Mouse (Mus musculus): ENCODE data around the gene Olfr308. TPM values are rescaled to one million over a fixed set of nuclear protein-coding genes. Genes with fewer than 3 reads are reported as not detected.
"Not testable (repeated sequence)": the region's sequence is repeated elsewhere in the genome, so short reads cannot be mapped to it uniquely, and the experiment has no call there.

Gene Olfr308
- total RNA-seq (2014; fragmentation: Nextera tagmentation) (not detected in 2 replicates), total RNA-seq (2017) (0.11 TPM in 1 of 2 replicates, not detected in the other), polyA plus RNA-seq (2012) (not detected in 2 replicates)

DNA sequence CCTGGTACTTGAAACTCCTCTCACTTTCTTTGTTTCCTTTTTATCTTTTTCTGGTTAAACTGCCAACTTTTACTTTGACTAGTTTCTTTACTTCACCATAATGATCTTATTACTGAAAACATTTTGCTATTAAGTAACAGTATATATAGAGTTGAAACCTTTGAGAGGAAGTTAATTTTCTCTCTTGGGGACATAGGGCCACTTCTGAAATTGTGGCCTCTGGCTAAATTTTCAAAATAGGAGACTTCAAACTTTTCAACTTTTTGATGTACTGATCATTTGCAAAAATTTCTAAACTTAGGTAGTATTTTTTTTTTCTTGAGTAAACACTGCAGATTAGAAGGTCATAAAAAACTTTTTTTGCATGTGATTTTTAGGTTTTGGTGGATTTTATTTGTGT is at the start of gene Olfr308:
Gene Olfr308, minus strand, starts transcription at position 101 of the 400 bp plus-strand sequence.
- H3K36me3 ChIP-seq (replicated peaks), result no peaks in the 10 kb centered on the region
- no peaks in the 10 kb centered on the region for H3K4me1 ChIP-seq (ENCODE audit: insufficient read depth, low read depth, low read length)
- no peak for TF ChIP-seq GATA2 (IDR thresholded peaks at IDR 0.05; ENCODE audit: borderline replicate concordance, low read depth, low read length)
- TF ChIP-seq POLR2AphosphoS5 (IDR thresholded peaks at IDR 0.05; ENCODE audit: insufficient replicate concordance, low read depth, low read length), result no peak
- no peak for TF ChIP-seq CTCF (IDR thresholded peaks at IDR 0.05; ENCODE audit: low read depth, low read length)
- no peak for TF ChIP-seq GATA1 (IDR thresholded peaks at IDR 0.05; ENCODE audit: borderline replicate concordance, low read length)
- TF ChIP-seq TAL1 (conservative IDR thresholded peaks at IDR 0.05; ENCODE audit: low read depth, low read length), result no peak
- ATAC-seq (ENCODE audit: extremely low read depth, insufficient number of reproducible peaks, low FRiP score, poor library complexity, severe bottlenecking), result no peak
- H3K27me3 ChIP-seq (ENCODE audit: insufficient read depth, low read length), result no peaks in the 10 kb centered on the region
- H3K9me3 ChIP-seq (replicated peaks), result no peaks in the 10 kb centered on the region
- no peak within 1 kb of the TSS for H3K4me3 ChIP-seq (ENCODE audit: low read depth, low read length)
- DNase-seq (ENCODE audit: low spot score), result no peak

DNA sequence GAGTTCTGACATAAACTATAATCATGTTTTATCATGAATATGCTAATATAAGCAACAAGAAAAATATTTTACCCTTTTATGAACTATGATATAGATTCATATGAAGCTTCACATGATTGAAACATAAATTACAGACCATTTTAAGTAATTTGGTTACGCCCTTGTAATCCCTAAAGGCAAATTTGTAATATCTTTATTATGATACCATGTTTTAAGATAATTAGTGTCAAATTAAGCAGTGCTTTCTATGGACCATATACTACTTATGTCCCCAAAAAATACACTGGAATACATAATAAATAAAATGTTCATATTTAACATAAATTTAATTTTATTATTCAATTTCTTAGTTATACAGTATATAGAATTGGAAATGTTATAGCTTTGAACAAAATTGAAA is 41.4 kb upstream of the Olfr308 start, which contains the start of gene Olfr305:
Gene Olfr305, minus strand, starts transcription at position 101 of the 400 bp plus-strand sequence.
- no peak within 1 kb of the TSS for H3K4me3 ChIP-seq (ENCODE audit: low read depth, low read length)
- no peak for TF ChIP-seq GATA2 (IDR thresholded peaks at IDR 0.05; ENCODE audit: borderline replicate concordance, low read depth, low read length)
- TF ChIP-seq GATA1 (IDR thresholded peaks at IDR 0.05; ENCODE audit: borderline replicate concordance, low read length), result no peak
- no peak for TF ChIP-seq POLR2AphosphoS5 (IDR thresholded peaks at IDR 0.05; ENCODE audit: insufficient replicate concordance, low read depth, low read length)
- TF ChIP-seq CTCF (IDR thresholded peaks at IDR 0.05; ENCODE audit: low read depth, low read length), result no peak
- no peak for TF ChIP-seq TAL1 (conservative IDR thresholded peaks at IDR 0.05; ENCODE audit: low read depth, low read length)
- no peaks in the 10 kb centered on the region for H3K27me3 ChIP-seq (ENCODE audit: insufficient read depth, low read length)
- 0 out of 2 replicates have a peak, but pooled peaks cover 2% of the 10 kb centered on the region for H3K9me3 ChIP-seq (replicated peaks)
- DNase-seq (ENCODE audit: low spot score) (no peak), ATAC-seq (ENCODE audit: extremely low read depth, insufficient number of reproducible peaks, low FRiP score, poor library complexity, severe bottlenecking) (no peak)
- no peaks in the 10 kb centered on the region for H3K4me1 ChIP-seq (ENCODE audit: insufficient read depth, low read depth, low read length)
- H3K36me3 ChIP-seq (replicated peaks), result no peaks in the 10 kb centered on the region

DNA sequence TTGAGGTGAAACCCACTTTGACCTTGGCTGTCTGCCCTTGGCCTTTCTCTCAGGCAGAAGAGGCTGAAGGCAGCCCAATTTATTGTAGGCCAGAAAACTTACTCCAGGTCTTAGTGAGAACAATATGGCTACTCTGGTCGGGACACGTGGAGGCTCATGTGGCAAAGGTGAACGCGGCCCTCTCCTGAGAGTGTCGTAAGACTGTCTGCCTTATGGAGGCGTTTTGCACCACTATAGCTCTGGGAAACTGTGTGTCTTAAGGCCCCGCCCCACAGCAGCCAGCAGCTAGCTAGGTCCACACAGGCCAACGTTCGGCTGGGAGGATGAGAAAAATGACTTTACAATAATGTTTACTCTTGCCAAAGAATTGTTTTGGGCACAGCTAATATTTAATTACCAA is 20.9 kb upstream of the Olfr308 start:
- not testable (repeated sequence) for H3K27me3 ChIP-seq (ENCODE audit: insufficient read depth, low read length); H3K4me1 ChIP-seq (ENCODE audit: insufficient read depth, low read depth, low read length); H3K4me3 ChIP-seq (ENCODE audit: low read depth, low read length); DNase-seq (ENCODE audit: low spot score); ATAC-seq (ENCODE audit: extremely low read depth, insufficient number of reproducible peaks, low FRiP score, poor library complexity, severe bottlenecking); H3K9me3 ChIP-seq (replicated peaks); H3K36me3 ChIP-seq (replicated peaks)

DNA sequence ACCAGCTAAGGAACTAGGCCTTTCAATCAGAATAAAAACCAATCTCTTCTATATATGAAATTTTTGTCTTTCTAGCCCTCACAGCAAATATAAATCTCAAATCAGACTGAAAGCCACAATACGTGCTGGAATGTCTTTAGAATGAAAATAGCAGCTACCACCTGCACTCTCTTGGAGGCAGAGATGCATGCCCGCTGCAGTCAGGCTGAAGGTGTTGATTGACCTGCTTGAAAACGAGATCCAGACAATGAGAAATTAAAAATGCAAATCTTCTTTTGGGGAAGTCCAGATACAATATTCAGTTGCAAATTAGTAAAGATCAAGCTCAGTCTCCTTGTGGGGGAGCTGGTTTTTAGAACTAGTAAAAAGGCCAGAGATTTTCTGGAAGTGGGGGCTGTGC is 18.8 kb upstream of the Olfr308 start:
- TF ChIP-seq TAL1 (conservative IDR thresholded peaks at IDR 0.05; ENCODE audit: low read depth, low read length), result no peak
- Histone ChIP-seq H3K36me3 (replicated peaks) (no peaks in the 10 kb centered on the region), H3K27me3 (ENCODE audit: insufficient read depth, low read length) (no peaks in the 10 kb centered on the region), H3K4me1 (ENCODE audit: insufficient read depth, low read depth, low read length) (no peaks in the 10 kb centered on the region), H3K4me3 (ENCODE audit: low read depth, low read length) (no peak overlapping the region), H3K9me3 (replicated peaks) (peaks cover 3% of the 10 kb centered on the region)
- DNase-seq (ENCODE audit: low spot score) (no peak), ATAC-seq (ENCODE audit: extremely low read depth, insufficient number of reproducible peaks, low FRiP score, poor library complexity, severe bottlenecking) (no peak)

DNA sequence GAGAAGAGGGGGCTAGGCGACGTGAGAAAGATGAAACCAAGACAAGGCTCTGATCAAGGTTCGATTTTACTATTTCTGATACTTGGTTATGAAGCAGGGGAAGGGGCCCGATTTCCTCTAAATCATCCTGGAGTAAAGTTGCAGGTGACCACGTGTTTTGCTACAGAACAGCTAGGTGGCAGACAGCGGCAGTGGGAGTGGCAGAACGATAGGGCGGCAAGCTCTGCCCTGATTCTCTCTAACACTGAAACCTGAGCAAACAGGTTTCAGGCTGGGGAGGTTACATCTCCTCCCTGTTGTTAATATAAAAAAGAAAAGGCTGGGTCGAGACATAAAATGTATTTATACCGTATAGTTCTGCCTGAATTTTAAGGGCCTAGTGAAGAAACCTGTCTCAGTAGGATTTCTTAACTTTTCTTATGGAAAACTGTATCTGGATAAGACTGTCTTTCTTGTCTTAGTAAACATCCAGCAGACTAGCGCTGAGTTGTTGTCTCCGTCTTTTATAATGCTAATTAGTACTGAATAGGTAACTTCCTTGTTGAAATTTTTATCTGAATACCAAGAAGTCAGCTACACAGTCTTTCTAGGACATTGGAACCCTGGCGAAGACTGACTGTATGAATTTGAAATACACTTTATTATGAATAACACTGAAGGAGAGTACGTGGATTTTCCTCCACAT is 17.6 kb upstream of the Olfr308 start:
- Histone ChIP-seq H3K4me3 (ENCODE audit: low read depth, low read length) (no peak overlapping the region), H3K9me3 (replicated peaks) (peaks cover 3% of the 10 kb centered on the region; the same call in 1 of the 2 replicates), H3K4me1 (ENCODE audit: insufficient read depth, low read depth, low read length) (no peaks in the 10 kb centered on the region), H3K27me3 (ENCODE audit: insufficient read depth, low read length) (no peaks in the 10 kb centered on the region), H3K36me3 (replicated peaks) (no peaks in the 10 kb centered on the region)
- TF ChIP-seq TAL1 (conservative IDR thresholded peaks at IDR 0.05; ENCODE audit: low read depth, low read length), result no peak
- TF ChIP-seq CTCF (IDR thresholded peaks at IDR 0.05; ENCODE audit: low read depth, low read length), result no peak
- no peak for TF ChIP-seq GATA2 (IDR thresholded peaks at IDR 0.05; ENCODE audit: borderline replicate concordance, low read depth, low read length)
- TF ChIP-seq POLR2AphosphoS5 (IDR thresholded peaks at IDR 0.05; ENCODE audit: insufficient replicate concordance, low read depth, low read length), result no peak
- no peak for TF ChIP-seq GATA1 (IDR thresholded peaks at IDR 0.05; ENCODE audit: borderline replicate concordance, low read length)
- ATAC-seq (ENCODE audit: extremely low read depth, insufficient number of reproducible peaks, low FRiP score, poor library complexity, severe bottlenecking), result no peak
- DNase-seq (ENCODE audit: low spot score), result no peak

DNA sequence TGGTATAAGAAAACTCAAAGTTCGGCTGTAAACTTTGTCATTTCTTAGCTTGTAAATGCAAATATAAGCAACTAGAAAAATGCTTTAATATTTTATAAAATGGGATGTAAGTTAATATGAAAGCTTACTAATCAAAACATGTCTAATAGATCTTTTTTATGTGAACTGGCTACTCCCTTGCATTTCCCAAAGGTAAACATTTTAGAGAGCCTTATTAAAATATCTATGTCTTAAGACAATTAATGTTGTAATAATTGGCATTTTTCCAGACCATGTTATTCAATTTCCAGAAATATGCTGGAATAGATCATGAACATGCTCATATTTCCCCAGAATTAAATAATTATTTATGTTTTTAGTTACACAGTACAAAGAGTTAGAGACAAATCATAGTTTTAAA is 12.1 kb upstream of the Olfr308 start, which contains the start of gene Olfr307:
Gene Olfr307, minus strand, starts transcription at position 101 of the 400 bp plus-strand sequence.
- no peaks in the 10 kb centered on the region for H3K27me3 ChIP-seq (ENCODE audit: insufficient read depth, low read length)
- TF ChIP-seq CTCF (IDR thresholded peaks at IDR 0.05; ENCODE audit: low read depth, low read length) (no peak), POLR2AphosphoS5 (IDR thresholded peaks at IDR 0.05; ENCODE audit: insufficient replicate concordance, low read depth, low read length) (no peak), GATA1 (IDR thresholded peaks at IDR 0.05; ENCODE audit: borderline replicate concordance, low read length) (no peak), TAL1 (conservative IDR thresholded peaks at IDR 0.05; ENCODE audit: low read depth, low read length) (no peak), GATA2 (IDR thresholded peaks at IDR 0.05; ENCODE audit: borderline replicate concordance, low read depth, low read length) (no peak)
- DNase-seq (ENCODE audit: low spot score) (no peak), ATAC-seq (ENCODE audit: extremely low read depth, insufficient number of reproducible peaks, low FRiP score, poor library complexity, severe bottlenecking) (no peak)
- H3K9me3 ChIP-seq (replicated peaks), result peaks cover 3% of the 10 kb centered on the region; the same call in 1 of the 2 replicates
- no peaks in the 10 kb centered on the region for H3K36me3 ChIP-seq (replicated peaks)
- no peak within 1 kb of the TSS for H3K4me3 ChIP-seq (ENCODE audit: low read depth, low read length)
- H3K4me1 ChIP-seq (ENCODE audit: insufficient read depth, low read depth, low read length), result no peaks in the 10 kb centered on the region
